Mouse (Mus musculus): Measurements from ENCODE around the gene Smim27.

DNA sequence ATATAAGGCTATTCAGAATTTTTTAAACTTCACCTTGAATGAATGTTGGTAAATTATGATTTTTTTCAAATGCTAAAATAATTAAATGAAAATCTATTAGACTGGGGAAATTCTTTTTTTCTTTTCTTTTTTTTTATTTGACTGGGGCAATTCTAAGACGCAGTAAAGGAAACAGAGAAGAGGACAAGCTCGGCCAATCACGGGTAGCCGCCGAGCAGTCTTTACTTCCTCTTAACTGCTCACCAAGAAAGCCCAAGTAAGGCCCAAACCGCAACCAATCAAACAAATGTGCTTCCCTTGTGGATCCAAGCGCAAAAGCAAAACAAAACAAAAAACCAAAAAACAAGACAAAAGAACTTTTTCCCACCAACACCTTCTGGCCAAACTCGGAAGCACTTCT is 25.3 kb upstream of the Smim27 start:
- no peak for TF ChIP-seq HCFC1 (IDR thresholded peaks at IDR 0.05; ENCODE audit: borderline replicate concordance, insufficient read depth, low read length)
- TF ChIP-seq ZC3H11A (IDR thresholded peaks at IDR 0.05; ENCODE audit: borderline replicate concordance, low read depth, low read length): no peak
- TF ChIP-seq MAFK (IDR thresholded peaks at IDR 0.05; ENCODE audit: insufficient read depth, low read depth, low read length): no peak
- TF ChIP-seq CHD2 (IDR thresholded peaks at IDR 0.05; ENCODE audit: low read depth, low read length): no peak
